Mouse (Mus musculus): ENCODE data around the gene Fut7. TPM values are rescaled to one million over a fixed set of nuclear protein-coding genes. Genes with fewer than 3 reads are reported as not detected.
A peak's percentile ranks its signal among the peaks of the same experiment; 100 is the strongest.
"Not testable (repeated sequence)": the region's sequence is repeated elsewhere in the genome, so short reads cannot be mapped to it uniquely, and the experiment has no call there.

Fut7 gene
- not detected for total RNA-seq (2021)
- long read RNA-seq, experiment 1 = 0 reads
- long read RNA-seq, experiment 2 = 0 reads

DNA sequence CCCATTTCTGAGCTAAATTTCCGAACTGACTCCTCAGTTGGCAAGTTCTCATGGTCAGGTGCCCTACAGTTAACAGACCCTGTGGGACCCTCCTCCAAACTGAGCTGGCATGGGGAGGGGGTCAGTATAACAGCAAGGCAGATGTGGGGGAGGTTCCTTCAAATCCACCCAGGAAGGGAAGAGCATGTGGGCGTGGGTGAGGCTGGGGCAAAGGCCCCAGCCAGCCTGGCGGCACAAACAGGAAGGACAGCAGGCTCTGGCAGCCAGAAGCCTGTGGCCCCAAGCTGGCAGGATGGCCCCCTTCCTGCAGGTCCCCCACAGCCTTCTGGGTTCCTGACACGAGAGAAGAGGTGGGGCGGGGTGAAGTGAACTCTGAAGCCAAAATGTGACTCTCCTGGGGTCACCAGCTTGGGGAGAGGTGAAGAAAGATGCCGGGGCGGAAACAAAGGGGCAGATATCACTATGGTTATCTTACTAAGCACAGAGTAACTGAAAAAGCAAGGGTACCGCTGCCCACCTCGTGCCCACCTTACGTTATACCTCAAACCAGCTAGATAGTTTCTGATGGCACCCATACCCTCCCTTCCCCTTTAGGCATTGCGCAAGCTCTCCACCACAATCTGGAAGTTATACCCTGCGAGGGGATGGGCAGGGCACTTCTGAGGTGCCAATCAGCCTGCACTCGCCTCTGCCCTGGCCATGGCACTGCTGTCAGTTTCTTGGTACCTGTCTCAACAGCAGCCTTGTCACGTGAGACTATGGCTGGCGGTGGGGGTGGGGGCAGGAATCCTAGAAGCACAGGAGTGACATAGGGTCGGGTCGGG is at the start of gene Fut7:
TSS of gene Fut7 (plus strand) at position 681 of the 824 bp plus-strand sequence.
- intact Hi-C loops (cut with DNase I) = loop anchor here (2.0 to 5.0 kb wide), 2 partner anchors 128 to 155 kb away; partner anchors contain the start of gene Phpt1
- no peak for DNase-seq

DNA sequence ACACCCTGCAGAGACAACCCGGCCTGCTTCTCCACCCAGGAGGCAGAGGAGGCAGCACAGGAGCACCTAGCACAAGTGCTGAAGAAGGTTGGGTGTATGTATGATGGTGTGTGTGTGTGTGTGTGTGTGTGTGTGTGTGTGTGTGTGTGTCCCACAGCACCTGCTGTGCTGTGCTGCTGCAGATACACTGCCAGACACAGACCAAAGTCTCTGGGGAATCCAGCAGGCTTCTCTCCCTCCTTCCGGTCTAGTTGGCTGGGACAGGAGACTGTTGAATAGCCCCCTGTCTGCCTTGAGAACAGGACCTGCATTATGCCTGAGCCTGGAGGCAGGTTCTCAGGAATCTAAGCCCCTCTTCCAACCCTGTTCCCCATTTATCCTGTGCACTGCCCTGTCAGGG is 49.6 kb upstream of the Fut7 start:
- intact Hi-C loops (cut with DNase I) = no loop called here

DNA sequence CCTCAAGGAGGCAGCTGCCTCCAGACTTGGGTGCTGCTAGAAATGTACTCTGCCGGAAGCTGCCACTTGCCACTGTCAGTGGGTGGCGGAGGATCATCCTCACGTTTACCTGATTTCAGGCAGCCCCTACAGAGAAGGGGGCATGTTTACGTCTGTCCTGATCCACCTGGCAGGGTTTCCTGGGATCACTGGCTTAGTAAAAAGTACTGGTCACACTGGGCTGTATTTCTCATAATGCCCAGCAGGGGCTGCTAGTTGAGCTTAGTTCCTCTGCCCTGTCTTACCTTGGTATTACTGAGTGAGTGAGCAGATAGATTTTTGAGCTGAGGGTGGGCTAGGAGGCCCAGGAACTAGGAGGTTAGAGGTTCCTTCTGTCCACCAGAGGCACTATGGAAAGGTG is 46.5 kb upstream of the Fut7 start:
- DNase-seq = no peak

More for the DNA sequence above, 49.6 kb upstream of the Fut7 start:
- no peak for DNase-seq

DNA sequence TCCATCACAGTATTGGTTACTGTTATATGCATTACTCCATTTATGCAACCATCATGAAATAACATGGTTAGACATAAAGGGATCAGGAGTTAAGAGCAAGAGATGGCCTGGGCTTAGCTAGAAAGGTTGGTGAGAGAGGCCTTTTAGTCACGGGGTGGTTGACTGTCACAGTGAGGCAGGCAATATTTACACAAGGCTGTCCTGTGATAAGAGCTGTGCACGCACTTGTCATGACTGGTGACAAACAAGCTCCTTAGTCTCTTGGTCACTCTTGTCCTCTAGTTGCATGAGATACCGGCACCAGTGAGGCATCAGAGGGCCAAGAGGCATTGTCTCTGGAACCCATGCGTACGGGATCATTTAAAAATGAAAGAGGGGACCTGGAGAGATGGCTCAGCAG is 38.6 kb upstream of the Fut7 start:
- no peak for DNase-seq
- intact Hi-C loops (cut with DNase I) = no loop called here

More for the DNA sequence above, 46.5 kb upstream of the Fut7 start:
- intact Hi-C loops (cut with DNase I) = loop anchor here (2.0 to 5.0 kb wide), 3 partner anchors 24 to 51 kb away; partner anchors contain the start of gene Abca2

DNA sequence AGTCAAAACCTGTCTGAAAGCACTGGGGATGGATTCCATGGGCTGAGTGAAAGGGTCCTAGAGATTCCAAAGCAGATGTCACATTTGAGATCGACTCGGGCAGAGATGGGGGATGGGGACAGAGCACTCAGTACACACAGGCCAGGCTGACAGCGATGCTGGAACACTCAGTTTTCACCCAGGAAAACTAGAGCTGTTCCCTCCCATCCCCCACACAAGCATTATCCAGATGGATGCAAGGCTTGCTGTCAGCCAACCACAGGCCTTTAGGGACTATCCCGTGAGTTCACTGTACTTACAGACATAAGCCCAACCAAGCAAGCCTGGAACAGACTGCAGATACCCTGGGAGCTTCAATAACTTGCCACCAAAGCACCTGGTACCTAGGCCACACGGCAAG is 31.8 kb upstream of the Fut7 start:
- no peak for DNase-seq
- intact Hi-C loops (cut with DNase I) = no loop called here

DNA sequence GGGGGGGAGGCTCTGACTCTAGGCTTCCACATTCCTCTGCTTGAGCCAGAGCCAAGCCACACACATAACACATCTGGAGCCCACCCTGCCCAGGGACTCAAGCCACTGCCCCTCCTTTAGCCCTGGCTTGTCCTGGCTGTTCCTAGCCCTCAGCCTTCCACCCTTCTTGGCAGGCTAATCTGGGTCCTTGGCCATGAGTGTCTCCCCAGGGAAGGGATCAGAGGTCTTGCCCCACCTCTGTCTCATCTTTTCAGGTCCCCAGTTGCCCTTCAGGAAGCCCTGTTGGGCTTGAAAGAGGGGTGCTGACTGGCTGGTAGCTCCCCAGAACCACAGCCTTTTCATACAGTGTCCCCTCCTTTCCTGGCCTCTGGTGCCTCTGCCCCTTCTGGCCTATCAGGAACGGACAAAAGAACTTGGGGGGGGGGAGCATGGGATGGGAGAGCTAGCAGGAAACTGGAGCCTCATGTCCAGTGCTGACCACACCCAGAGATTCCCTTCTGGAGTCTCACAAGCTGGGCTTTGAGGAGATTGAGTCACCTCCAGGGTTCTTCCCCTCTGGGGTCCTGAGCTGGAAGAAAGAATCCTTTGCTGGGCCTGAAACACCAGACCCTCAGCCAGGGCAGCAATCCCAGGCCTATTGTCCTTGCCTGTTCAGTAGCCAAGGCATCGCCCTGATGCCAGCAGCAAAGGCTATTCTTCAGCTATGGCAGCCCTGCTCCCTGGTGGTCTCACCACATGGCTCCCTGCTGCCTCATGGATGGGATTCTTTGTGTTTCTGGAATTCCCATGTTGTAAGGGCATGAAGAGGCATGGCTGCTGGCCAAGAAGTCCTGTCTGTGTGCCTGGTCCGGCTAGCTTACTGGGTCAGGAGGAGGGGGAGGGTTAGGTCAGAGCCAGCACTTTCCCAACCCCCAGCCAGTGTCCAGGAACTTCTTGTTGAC is 28.5 kb upstream of the Fut7 start:
- intact Hi-C loops (cut with DNase I) = no loop called here
- peak; percentile 62 to 72 for DNase-seq

DNA sequence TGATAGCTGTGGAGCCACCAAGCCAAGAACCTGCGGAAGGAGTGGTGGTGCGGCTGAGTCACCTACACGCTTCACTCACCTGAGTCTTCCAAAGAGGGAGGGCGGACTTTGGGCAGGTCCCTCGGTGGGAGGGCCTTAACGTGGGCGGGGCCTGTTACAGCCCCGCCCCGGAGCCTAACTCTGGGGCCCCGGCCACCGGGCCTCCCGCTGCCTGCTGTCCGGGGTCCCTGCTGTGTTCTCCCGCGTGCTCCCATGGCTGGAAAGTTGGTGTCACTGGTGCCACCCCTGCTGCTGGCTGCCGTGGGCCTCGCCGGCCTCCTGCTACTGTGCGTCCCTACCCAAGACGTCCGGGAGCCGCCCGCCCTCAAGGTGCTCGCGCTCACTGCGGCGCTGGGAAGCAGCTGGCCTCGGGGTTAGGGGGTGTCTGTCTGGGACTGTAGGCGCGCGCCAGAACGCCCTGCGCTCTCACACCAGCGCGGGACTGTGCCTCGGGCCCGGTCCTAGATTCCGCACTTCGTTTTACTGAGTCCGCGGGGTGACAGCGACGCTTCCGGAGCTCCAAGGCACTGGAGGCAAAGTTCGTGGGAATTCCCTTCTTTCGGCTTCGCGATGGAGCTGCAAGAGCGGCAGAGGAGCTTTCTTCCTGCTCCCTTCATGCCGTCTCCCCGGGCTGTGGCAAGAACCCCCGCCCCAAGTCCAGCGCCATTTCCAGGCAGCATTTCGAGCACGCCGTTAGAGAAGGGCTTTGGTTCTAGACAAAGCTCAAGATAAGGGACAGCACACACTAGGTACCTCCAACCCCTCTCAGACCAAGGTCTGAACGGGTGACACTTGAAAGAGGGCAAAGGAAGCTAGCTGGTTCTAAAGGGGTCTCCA is 27.1 kb upstream of the Fut7 start, which contains the start of gene Entpd2:
TSS of gene Entpd2 (plus strand) at position 154 of the 876 bp plus-strand sequence.
- intact Hi-C loops (cut with DNase I) = no loop called here
- DNase-seq = peak in 1 of 2 experiments; percentile 15

DNA sequence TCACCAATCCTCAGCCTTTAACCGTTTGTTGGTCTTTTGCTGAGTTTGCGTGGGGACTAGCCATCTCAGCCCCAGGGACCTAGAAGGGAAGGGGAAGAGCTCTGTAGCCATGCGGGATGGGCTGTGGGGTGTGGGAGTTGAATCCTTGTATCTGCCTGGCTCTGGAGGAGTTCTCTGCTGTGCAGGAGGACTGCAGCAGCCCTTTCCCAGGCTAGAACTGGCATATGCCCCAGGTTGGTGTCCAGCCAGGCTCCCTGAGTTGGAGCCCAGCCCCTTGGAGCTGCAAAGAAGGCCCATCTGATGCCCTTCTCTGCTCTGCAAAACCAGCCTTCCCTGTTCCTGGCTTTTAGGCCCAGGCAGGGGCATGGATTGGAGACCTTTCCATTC is 26.5 kb upstream of the Fut7 start:
- peak in 1 of 2 experiments; percentile 30 for DNase-seq

DNA sequence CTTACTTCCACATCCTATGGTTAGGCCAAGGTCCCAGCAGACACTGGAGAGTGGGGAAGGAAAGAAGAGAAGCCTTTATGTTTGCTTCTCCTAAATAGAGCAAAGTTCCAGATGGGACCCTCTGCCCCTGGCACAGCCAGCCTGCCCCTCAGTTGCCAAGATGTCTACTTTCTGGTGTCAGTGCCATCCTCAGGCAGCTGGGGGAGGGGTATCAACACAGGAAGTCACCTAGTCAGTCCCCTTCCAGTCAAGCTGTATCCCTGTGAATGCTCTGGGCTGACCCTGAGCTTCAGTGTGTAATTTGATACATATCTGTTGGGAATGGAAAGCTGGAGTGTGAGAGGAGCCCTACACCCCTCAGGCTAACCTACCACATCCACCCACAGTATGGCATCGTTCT is 26.1 kb upstream of the Fut7 start:
- DNase-seq = no peak
- intact Hi-C loops (cut with DNase I) = no loop called here

More for the DNA sequence above, 26.5 kb upstream of the Fut7 start:
- intact Hi-C loops (cut with DNase I) = no loop called here

DNA sequence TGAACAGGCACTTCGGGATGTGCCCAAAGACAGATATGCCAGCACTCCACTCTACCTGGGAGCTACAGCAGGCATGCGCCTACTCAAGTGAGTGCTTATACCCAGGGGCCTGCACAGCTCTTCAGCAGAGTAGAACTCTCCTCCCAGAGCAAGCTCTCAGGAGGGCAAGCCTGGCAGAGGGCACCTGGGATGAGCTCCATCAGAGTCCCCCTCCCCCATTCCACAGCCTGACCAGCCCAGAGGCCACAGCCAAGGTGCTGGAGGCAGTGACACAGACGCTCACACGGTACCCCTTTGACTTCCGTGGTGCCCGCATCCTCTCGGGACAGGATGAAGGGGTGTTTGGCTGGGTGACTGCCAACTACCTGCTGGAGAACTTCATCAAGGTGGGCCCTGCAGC is 25.0 kb upstream of the Fut7 start:
- DNase-seq = no peak
- intact Hi-C loops (cut with DNase I) = no loop called here

DNA sequence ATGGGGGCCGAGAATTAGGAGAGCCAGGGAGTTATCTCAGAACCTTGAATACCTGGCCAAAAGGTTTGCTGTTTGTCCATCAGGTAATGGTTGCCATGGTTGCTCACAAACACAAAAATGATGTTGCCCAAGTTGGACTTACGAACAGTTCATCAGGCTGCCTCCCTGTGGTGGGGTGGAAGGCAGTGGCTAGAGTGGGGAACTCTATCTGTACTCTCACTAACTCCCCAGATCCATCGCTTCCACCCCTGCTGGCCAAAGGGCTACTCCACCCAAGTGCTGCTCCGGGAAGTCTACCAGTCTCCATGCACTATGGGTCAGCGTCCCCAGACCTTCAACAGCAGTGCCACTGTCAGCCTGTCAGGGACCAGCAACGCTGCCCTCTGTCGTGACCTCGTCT is 24.0 kb upstream of the Fut7 start, which contains the start of gene Npdc1:
TSS of gene Npdc1 (plus strand) at position 301 of the 400 bp plus-strand sequence.
- intact Hi-C loops (cut with DNase I) = no loop called here
- DNase-seq = no peak

DNA sequence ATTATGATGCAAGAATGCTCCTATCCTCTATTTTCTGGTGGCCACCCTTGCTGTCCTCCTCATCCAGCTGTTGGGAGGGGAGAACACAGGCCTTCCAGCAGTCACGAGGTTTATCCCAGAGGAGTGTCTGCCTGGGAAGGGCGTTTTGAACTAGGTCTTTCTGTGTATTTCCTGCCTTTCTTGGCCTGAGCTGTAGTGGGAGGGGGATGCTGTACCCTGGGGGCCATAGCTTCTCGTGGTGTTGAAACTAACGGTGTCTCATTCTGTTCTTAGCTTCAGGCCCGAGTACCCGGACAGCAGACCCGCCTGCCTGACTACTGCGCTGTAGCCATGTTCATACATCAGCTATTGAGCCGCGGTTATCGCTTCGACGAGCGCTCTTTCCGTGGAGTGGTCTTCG is 22.8 kb upstream of the Fut7 start:
- intact Hi-C loops (cut with DNase I) = loop anchor here (2.0 kb wide), 1 partner anchor 23 kb away; no protein-coding TSS in a partner anchor
- peak; percentile 47 to 64 for DNase-seq

DNA sequence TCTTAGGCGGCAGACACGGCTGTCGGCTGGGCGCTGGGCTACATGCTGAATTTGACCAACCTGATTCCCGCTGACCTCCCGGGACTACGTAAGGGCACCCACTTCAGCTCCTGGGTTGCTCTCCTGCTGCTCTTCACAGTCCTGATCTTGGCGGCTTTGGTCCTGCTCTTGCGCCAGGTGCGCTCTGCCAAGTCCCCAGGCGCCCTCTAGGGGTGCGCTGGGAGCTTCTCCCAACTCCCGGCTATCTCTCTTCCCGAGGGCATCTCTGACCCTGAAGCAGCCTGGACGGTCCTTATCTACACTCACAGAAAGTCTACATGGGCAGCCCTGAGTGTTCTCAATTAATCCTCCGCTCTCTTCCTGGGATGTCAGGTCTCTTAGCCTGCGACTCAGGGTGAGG is 22.3 kb upstream of the Fut7 start:
- DNase-seq = peak; percentile 60 to 61
- intact Hi-C loops (cut with DNase I) = loop anchor here (2.0 kb wide), 1 partner anchor 24 kb away; no protein-coding TSS in a partner anchor

DNA sequence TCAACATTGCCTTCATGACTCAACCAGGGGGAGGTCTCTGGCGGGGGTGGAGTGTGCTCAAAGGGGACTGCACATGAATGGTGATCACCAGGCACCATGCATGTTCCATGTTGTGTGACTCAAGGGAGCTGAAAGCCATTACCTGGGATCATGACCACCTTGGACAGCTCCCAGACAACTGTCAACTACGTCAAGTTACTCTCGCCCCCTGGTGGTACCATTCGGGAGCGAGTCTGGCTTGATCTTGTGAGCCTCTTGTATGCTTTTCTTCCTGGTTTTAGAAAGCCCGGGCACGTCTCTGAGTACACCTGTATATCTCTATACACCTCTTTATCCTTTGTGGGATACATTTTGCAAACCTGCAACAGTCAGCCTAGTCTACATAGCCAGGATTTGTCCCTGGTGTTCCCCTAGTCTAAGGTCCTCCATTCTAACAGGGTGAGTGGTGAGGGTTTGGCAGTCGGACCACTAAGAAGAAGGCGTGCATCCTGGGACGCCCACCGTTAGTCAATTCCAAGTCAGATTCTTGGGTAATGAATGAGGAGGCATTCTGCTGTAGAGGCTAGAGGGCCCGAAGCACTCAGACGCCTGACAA is 20.6 kb upstream of the Fut7 start:
- intact Hi-C loops (cut with DNase I) = no loop called here
- peak in 1 of 2 experiments; percentile 34 for DNase-seq

DNA sequence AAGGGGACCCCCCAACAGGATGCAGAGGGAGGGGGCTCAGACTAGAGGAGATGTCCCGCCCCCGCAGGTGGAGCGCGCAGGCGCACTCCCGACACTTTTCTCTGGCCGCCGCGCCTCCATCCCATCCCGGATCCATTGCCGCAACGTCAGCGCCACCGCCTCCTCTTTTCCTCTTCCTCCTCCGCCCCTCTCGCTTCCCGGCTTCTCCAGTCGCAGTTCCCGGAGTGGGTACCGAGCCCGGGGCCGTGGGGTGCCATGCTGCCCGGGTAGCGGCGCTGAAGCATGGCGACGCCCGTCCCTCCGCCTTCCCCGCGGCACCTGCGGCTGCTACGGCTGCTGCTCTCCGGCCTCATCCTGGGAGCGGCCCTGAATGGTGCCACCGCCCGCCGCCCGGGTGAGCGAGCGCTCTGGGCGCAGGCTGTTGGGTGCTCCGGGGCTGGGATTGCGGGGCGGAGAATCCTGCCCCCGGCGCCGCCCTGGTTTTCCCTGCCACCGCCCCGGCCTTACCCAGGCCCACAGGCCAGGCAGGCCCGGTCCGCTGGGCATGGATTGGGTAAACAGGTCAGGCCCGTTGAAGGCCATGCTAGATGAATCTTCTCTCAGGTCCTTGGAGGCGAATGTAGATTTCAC is 20.0 kb upstream of the Fut7 start:
- intact Hi-C loops (cut with DNase I) = no loop called here
- peak; percentile 53 to 66 for DNase-seq

DNA sequence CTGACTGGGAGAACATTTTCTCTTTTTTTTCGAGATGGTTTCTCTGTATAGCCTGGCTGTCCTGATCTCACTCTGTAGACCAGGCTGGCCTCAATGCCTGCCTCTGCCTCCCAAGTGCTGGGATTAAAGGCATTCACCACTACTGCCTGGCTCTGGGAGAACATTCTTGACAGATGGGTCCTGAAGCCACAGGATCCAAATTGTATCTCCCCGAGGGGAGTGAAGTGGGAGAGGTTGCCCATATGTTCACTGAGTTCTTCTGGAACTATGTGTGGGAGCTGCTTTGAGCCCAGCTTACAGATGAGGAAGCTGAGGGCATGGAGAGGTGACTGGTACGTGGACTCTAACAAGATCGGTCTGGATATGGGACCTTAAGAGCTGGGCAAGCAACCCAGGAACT is 19.1 kb upstream of the Fut7 start:
- intact Hi-C loops (cut with DNase I) = no loop called here

DNA sequence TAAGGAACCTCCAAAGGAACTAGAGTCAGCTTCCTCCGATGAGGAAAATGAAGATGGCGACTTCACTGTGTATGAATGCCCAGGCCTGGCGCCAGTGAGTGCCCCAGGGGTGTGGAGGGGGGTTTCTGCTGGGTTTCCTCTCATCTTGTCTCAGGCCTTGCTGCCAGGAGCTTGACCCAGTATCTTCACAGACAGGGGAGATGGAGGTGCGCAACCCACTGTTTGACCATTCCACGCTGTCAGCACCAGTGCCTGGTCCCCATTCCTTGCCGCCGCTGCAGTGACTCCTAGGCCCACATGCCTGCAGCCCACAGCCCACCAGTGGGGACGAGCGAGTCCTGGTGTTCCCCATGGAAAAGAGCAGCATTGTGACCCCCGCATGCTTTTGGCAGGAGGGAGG is 14.2 kb upstream of the Fut7 start:
- intact Hi-C loops (cut with DNase I) = no loop called here
- DNase-seq = no peak

More for the DNA sequence above, 19.1 kb upstream of the Fut7 start:
- DNase-seq = no peak

DNA sequence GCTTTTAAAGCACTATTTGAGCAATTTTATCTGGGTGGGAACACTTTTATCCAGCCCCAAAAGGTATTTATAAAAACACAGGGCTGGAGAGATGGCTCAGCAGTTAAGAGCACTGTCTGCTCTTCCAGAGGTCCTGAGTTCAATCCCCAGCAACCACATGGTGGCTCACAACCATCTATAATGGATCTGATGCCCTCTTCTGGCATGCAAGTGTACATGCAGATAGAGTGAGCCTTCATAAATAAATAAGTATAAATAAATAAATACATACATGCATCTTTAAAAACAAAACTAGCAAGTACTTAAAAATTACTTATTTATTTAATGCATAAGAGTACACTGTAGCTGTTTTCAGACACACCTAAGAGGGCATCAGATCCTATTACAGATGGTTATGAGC is 9.6 kb upstream of the Fut7 start:
- DNase-seq = not testable (repeated sequence)
- intact Hi-C loops (cut with DNase I) = loop anchor here (5.0 kb wide), 1 partner anchor 36 kb away; no protein-coding TSS in a partner anchor

DNA sequence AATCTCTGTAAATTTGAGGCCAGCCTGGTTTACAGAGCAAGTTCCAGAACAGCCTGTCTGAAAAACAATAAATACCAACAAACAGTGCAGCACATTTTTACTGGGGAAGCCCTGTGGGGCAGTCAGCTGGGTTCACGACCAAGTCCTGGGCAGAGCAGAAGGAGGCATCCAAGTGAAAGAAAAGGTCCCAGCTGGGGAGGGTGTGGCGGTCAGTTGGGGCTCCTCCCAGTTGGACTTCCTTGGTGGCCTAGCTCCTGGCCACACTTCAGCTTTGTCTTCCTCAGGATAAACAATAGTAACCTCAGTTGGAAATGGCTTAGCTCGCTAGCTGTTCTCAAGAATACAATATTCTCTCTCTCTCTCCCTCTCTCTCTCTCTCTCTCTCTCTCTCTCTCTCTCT is 5.6 kb upstream of the Fut7 start:
- peak in 1 of 2 experiments; percentile 46 for DNase-seq
- intact Hi-C loops (cut with DNase I) = no loop called here

All from gastrocnemius, postnatal 36 days (tissue).